Mouse (Mus musculus): Measurements from ENCODE around the gene Atp11c.

DNA sequence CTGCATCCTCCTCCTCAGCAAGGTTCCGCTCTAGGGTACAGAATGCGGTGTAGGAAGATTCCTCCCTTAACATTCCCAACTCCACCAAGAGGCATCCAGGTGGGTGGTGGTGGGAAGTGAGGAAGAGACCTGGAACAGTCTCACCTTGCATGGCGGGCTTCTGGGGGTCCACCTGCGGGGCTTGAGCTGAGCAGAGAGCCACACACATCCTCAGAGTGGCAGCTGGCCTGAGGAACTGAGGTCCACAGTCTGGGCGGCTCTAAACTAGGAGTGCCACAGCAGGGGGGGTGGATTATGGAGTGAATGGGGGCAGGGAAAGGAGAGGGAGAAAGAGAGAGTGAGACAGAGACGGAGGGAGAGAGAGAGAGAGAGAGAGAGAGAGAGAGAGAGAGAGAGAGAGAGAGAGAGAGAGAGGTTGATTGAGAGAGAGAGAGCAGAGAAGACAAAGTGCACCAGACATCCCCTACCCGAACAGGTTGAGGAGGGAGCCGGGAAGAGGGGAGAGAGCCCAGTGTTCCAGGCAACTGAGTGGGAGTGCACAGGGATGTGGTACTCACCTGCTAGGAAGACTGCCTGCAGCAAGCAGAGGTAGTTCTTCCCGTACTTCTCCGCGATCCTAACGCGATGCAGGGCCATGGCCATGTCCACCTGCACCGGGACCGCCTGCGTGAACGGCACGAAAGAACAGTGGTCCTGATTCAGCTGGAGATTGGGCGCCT is 414.3 kb downstream of the Atp11c start:
- TF ChIP-seq GATA1 (IDR thresholded peaks at IDR 0.05; ENCODE audit: borderline replicate concordance, low read length): no peak
- no peak for TF ChIP-seq CTCF (IDR thresholded peaks at IDR 0.05; ENCODE audit: low read depth, low read length)
- TF ChIP-seq POLR2AphosphoS5 (IDR thresholded peaks at IDR 0.05; ENCODE audit: insufficient replicate concordance, low read depth, low read length): no peak
- TF ChIP-seq TAL1 (conservative IDR thresholded peaks at IDR 0.05; ENCODE audit: low read depth, low read length): no peak
- TF ChIP-seq GATA2 (IDR thresholded peaks at IDR 0.05; ENCODE audit: borderline replicate concordance, low read depth, low read length): no peak
